Mouse (Mus musculus) B cell, adult (primary cell): Measurements from ENCODE around the gene Tmem9. TPM values are rescaled to one million over a fixed set of nuclear protein-coding genes. Genes with fewer than 3 reads are reported as not detected.

ENCODE experiments used
- total RNA-seq: library from RNA; stranded (reverse); gene quantifications from 4 replicates; pipeline ENCODE4 v1.2.4, GENCODE M21; 2023; ENCODE audit not compliant: inconsistent age

The Tmem9 gene
- total RNA-seq, result 6.6 to 11.3 TPM (median 9.2 TPM) in 4 replicates

DNA sequence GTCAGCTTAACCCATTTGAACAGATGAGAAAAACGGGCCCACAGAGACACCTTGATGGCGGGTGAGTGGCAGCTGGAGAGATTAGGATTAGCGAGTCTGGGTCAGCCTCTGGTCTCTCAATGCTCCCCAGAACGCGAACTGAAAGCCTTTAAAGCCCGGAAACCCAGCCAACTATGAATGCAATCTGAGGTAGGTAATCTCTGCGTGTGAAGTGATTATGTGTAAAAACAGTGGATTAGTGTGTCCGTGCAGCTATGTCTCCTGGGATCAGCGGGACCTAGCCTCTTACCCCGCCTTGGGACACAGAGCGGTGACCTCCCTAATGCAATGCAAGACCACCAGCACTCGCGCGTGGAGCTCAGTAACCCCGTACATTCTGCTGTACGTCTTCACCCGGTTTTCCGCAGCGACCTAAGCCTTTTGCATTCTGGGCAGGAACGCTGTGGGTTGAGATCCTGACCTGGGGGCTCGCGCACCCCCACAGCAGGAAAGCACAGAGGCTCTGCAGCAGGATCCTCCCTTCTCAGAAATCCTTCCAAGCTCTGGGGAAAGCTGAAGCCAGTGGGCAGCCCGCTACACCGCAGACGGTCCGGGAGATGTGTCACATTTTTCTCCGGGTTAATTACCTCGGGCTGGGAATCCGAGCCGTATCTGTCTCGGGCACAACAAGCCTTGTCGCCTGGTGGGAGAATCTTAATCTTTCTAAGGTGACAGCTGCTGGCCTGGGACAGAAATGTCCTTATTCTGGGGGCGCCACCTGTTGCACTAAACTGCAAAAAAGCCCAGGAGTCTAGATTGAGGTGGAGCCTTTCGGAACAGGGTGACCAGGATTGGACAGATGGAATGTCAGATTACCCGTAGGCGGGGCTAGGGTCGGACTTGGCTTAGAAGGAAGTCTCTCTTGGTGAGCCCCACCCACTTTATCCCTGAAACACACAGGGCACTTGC is at the start of gene Tmem9:
Gene Tmem9 (plus strand): TSS at position 940 of the 948 bp plus-strand sequence.

DNA sequence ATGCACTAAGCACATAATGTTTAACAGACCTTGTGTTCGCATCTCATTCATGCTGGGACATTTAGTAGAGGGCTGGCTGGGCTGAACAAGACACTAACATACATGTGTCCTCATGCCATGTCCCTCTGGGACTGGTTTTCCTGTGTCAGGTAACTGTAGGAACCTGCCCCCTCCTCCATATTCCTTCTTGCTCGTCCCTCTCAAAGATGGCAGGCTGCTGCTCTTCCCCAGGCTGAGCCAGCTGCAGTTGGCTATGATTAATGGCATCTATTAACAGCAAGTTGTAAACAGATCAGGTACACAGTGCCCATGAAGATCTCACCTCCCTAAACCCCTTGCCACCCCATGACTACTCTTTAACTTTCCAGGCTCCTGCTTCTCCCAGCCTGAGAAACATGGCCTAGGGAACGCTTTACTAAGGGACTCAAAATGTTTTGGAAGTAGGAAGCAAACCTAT is 1.6 kb upstream of the Tmem9 start, which contains the start of gene Igfn1:
Gene Igfn1 (minus strand): TSS at position 51 of the 457 bp plus-strand sequence.

GRCm38 (mm10) chr1:136050312-136051012 is 42.5 kb downstream of the Tmem9 start, which contains the start of gene Ascl5:
TSS of gene Ascl5 (plus strand) at chr1:136050804.

DNA sequence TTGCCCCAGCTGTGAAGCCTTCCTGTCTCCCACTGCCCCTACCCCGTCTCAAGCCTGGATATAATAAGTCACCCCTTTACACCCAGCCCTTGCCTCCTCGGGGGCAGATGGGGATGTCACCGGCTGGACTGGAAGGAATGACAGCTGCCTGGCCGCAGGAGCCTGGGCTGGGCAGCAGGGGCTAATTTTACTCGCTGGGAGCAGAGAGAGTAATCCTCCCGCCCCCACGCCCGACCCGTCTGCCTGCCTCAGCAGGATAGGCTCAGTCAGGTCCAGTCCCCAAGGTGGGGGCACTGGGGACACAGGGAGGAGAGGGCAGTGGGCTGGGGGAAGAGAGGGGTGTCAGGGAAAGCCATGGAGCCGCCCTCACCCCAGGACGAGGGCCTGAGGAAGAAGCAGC is 44.6 kb downstream of the Tmem9 start, which contains the start of gene Cacna1s:
Gene Cacna1s (plus strand): TSS at position 204 of the 400 bp plus-strand sequence.

Other genes with a start within 250 kb of the Tmem9 start
- 1.00 TPM in 1 of 4 replicates, not detected in the others for gene Phlda3, start 242.0 kb upstream of the Tmem9 start, total RNA-seq
- gene Tnni1, start 228.7 kb upstream of the Tmem9 start, total RNA-seq, result not detected in 4 replicates
- not detected in 4 replicates for gene Lad1, start 189.6 kb upstream of the Tmem9 start, total RNA-seq
- gene Tnnt2, start 171.8 kb upstream of the Tmem9 start, total RNA-seq, result not detected in 4 replicates
- not detected in 4 replicates for gene Pkp1, start 88.9 kb upstream of the Tmem9 start, total RNA-seq
- gene Igfn1, start 1.8 kb upstream of the Tmem9 start, total RNA-seq, result 0.19 to 0.36 TPM (median 0.30 TPM) in 3 of 4 replicates, not detected in the other
- not detected in 4 replicates for gene Ascl5, start 42.7 kb downstream of the Tmem9 start, total RNA-seq
- gene Cacna1s, start 44.6 kb downstream of the Tmem9 start, total RNA-seq, result 5.7 to 6.8 TPM (median 5.7 TPM) in 4 replicates
- gene Kif21b, start 123.2 kb downstream of the Tmem9 start, total RNA-seq, result 182 to 212 TPM (median 208 TPM) in 4 replicates
- not detected in 4 replicates for gene Mroh3, start 204.7 kb downstream of the Tmem9 start, total RNA-seq
- gene Inava, start 226.1 kb downstream of the Tmem9 start, total RNA-seq, result not detected in 4 replicates